Mouse (Mus musculus) T-helper 1 cell (primary cell): ENCODE results near the gene Pidd1.
"Not testable (repeated sequence)": the region's sequence is repeated elsewhere in the genome, so short reads cannot be mapped to it uniquely, and the experiment has no call there.

Experiments used
- in situ Hi-C: fragments of 300-600 bp; cut with MboI, MseI; formaldehyde crosslinking; loops from one replicate; pipeline ENCODE4 v1.15.1; 2025; ENCODE audit warnings: high pct_unique_total_duplicates

Gene Pidd1

GRCm38 (mm10) chr7:141417731-141418681 is 25.8 kb downstream of the Pidd1 start:
- in situ Hi-C loops = no loop called here

GRCm38 (mm10) chr7:141416144-141416841 is 27.5 kb downstream of the Pidd1 start:
- in situ Hi-C loops = no loop called here

- in situ Hi-C loops = loop anchor here (5.0 kb wide), 1 partner anchor 38 kb away; no protein-coding TSS in a partner anchor
Measured at GRCm38 (mm10) chr7:141413809-141414584, 29.8 kb downstream of the Pidd1 start, which contains the start of gene Gatd1. Gene Gatd1, minus strand, starts transcription at chr7:141414136.

- in situ Hi-C loops = loop anchor here (5.0 kb wide), 1 partner anchor 39 kb away; no protein-coding TSS in a partner anchor
Measured at GRCm38 (mm10) chr7:141413331-141413730, 30.5 kb downstream of the Pidd1 start.

- in situ Hi-C loops = loop anchor here (5.0 kb wide), 1 partner anchor 41 kb away; no protein-coding TSS in a partner anchor
Measured at GRCm38 (mm10) chr7:141411667-141412066, 32.2 kb downstream of the Pidd1 start.

- in situ Hi-C loops = loop anchor here (5.0 kb wide), 1 partner anchor 42 kb away; no protein-coding TSS in a partner anchor
Measured at GRCm38 (mm10) chr7:141410631-141411030, 33.2 kb downstream of the Pidd1 start.

GRCm38 (mm10) chr7:141408833-141409232 is 35.0 kb downstream of the Pidd1 start:
- in situ Hi-C loops = no loop called here

GRCm38 (mm10) chr7:141407670-141408069 is 36.2 kb downstream of the Pidd1 start:
- in situ Hi-C loops = not testable (repeated sequence)

GRCm38 (mm10) chr7:141405466-141405865 is 38.4 kb downstream of the Pidd1 start:
- in situ Hi-C loops = no loop called here

- in situ Hi-C loops = no loop called here
Measured at GRCm38 (mm10) chr7:141403305-141403704, 40.5 kb downstream of the Pidd1 start.

- in situ Hi-C loops = no loop called here
Measured at GRCm38 (mm10) chr7:141395348-141395747, 48.5 kb downstream of the Pidd1 start.

- in situ Hi-C loops = no loop called here
Measured at GRCm38 (mm10) chr7:141394771-141395170, 49.1 kb downstream of the Pidd1 start.

- in situ Hi-C loops = no loop called here
Measured at GRCm38 (mm10) chr7:141394158-141394557, 49.7 kb downstream of the Pidd1 start.

GRCm38 (mm10) chr7:141392552-141393222 is 51.1 kb downstream of the Pidd1 start:
- in situ Hi-C loops = no loop called here

GRCm38 (mm10) chr7:141391625-141392551 is 51.9 kb downstream of the Pidd1 start, which contains the start of gene Taldo1:
Gene Taldo1, plus strand, starts transcription at chr7:141392199.
- in situ Hi-C loops = no loop called here

GRCm38 (mm10) chr7:141390326-141391259 is 53.2 kb downstream of the Pidd1 start:
- in situ Hi-C loops = no loop called here

- in situ Hi-C loops = no loop called here
Measured at GRCm38 (mm10) chr7:141388487-141389109, 55.2 kb downstream of the Pidd1 start.
